Mouse (Mus musculus) neural tube, embryonic 13.5 days (tissue): ENCODE measurements at regions not wholly inside any gene's neighbourhood (a gene's known extent, or its start where the extent isn't known, plus 50 kb on each side); places are given as distances from the start of the nearest gene placed in this dataset.

Experiments used
- ATAC-seq: fragments of 200-750 bp; cut with Nextera tagmentation; 2 replicates; pipeline ENCODE4 v1.8.0; 2017; ENCODE audit warnings: low read depth, mild to moderate bottlenecking, moderate TSS enrichment, moderate library complexity
- H3K27ac ChIP-seq: fragments of 300-500 bp; sonication (generic); replicated peaks from 2 replicates; pipeline ENCODE4 v1.5.1; 2015; ENCODE audit warnings: moderate library complexity, mild to moderate bottlenecking, inconsistent platforms
- H3K27me3 ChIP-seq: fragments of 300-500 bp; sonication (generic); 2 replicates; pipeline ENCODE4 v1.6.1; 2015; ENCODE audit warnings: mild to moderate bottlenecking, inconsistent platforms
- H3K36me3 ChIP-seq: fragments of 300-500 bp; sonication (generic); 2 replicates; pipeline ENCODE4 v1.6.1; 2015; ENCODE audit warnings: mild to moderate bottlenecking, inconsistent platforms
- H3K4me1 ChIP-seq: fragments of 300-500 bp; sonication (generic); replicated peaks from 2 replicates; pipeline ENCODE4 v1.6.1; 2015; ENCODE audit warnings: inconsistent platforms
- H3K4me2 ChIP-seq: fragments of 300-500 bp; sonication (generic); 2 replicates; pipeline ENCODE4 v1.6.1; 2015; ENCODE audit warnings: inconsistent platforms, mild to moderate bottlenecking, moderate library complexity
- H3K4me3 ChIP-seq: fragments of 300-500 bp; sonication (generic); 2 replicates; pipeline ENCODE4 v1.5.1; 2015; ENCODE audit warnings: mild to moderate bottlenecking, inconsistent platforms
- H3K9ac ChIP-seq: fragments of 300-500 bp; sonication (generic); 2 replicates; pipeline ENCODE4 v1.6.1; 2015; ENCODE audit warnings: moderate library complexity, mild to moderate bottlenecking, inconsistent platforms
- H3K9me3 ChIP-seq: fragments of 300-500 bp; sonication (generic); 2 replicates; pipeline ENCODE4 v1.6.1; 2016; ENCODE audit warnings: inconsistent platforms
- WGBS: fragments of 180-500 bp; shearing (Covaris S2); methylation state at CpG from one replicate; pipeline ENCODE4 v1.1.7; 2015; 5-methylcytosine and 5-hydroxymethylcytosine counted together

GRCm38 (mm10) chr7:114912109-114912508, 168.6 kb downstream of the Insc start:
- WGBS = 74% methylated on average over 3 of the region's 3 CpGs
- no peak overlapping the region for H3K27ac ChIP-seq
- H3K4me1 ChIP-seq = 0 out of 2 replicates have a peak, but pooled peaks cover 3% of the 10 kb centered on the region
- no peaks in the 10 kb centered on the region for H3K36me3 ChIP-seq
- H3K27me3 ChIP-seq = no peaks in the 10 kb centered on the region
- ATAC-seq = no peak
- H3K4me2 ChIP-seq = no peak overlapping the region
- H3K4me3 ChIP-seq = no peak overlapping the region
- no peak overlapping the region for H3K9ac ChIP-seq
- H3K9me3 ChIP-seq = peaks cover 9% of the 10 kb centered on the region

- Histone ChIP-seq H3K27me3 (peaks cover 9% of the 10 kb centered on the region; the same call in 1 of the 2 replicates), H3K9me3 (no peaks in the 10 kb centered on the region), H3K36me3 (no peaks in the 10 kb centered on the region), H3K9ac (no peak overlapping the region), H3K4me2 (no peak overlapping the region), H3K4me3 (no peak overlapping the region), H3K4me1 (no peaks in the 10 kb centered on the region), H3K27ac (no peak overlapping the region)
- 7% methylated on average over 3 of the region's 3 CpGs for WGBS
- peak; percentile 84 for ATAC-seq
Observed at GRCm38 (mm10) chr7:114922155-114922554, 178.7 kb downstream of the Insc start.

- H3K4me2 ChIP-seq = no peak overlapping the region
- H3K27me3 ChIP-seq = 0 out of 2 replicates have a peak, but pooled peaks cover 4% of the 10 kb centered on the region
- 47% methylated on average over 8 of the region's 8 CpGs for WGBS
- no peak for ATAC-seq
- H3K36me3 ChIP-seq = no peaks in the 10 kb centered on the region
- H3K4me3 ChIP-seq = no peak overlapping the region
- H3K4me1 ChIP-seq = no peaks in the 10 kb centered on the region
- no peaks in the 10 kb centered on the region for H3K9me3 ChIP-seq
- no peak overlapping the region for H3K9ac ChIP-seq
- no peak overlapping the region for H3K27ac ChIP-seq
Observed at GRCm38 (mm10) chr7:114933861-114934260, 190.4 kb downstream of the Insc start.

- Histone ChIP-seq H3K4me1 (no peaks in the 10 kb centered on the region), H3K27ac (no peak overlapping the region), H3K9me3 (no peaks in the 10 kb centered on the region), H3K9ac (no peak overlapping the region), H3K4me3 (no peak overlapping the region), H3K36me3 (no peaks in the 10 kb centered on the region), H3K4me2 (no peak overlapping the region), H3K27me3 (no peaks in the 10 kb centered on the region; the same call in 1 of the 2 replicates)
- no peak for ATAC-seq
Observed at GRCm38 (mm10) chr7:114950759-114951158, 207.3 kb downstream of the Insc start.

- no peak for ATAC-seq
- 62% methylated on average over 5 of the region's 5 CpGs for WGBS
- no peaks in the 10 kb centered on the region for H3K9me3 ChIP-seq
Observed at GRCm38 (mm10) chr7:114963206-114963605, 219.7 kb downstream of the Insc start.

GRCm38 (mm10) chr7:114965923-114966322, 222.4 kb downstream of the Insc start:
- Histone ChIP-seq H3K9me3 (no peaks in the 10 kb centered on the region), H3K4me3 (no peak overlapping the region), H3K27ac (no peak overlapping the region), H3K36me3 (no peaks in the 10 kb centered on the region), H3K27me3 (no peaks in the 10 kb centered on the region), H3K9ac (no peak overlapping the region), H3K4me1 (no peaks in the 10 kb centered on the region), H3K4me2 (no peak overlapping the region)
- WGBS = 18% methylated on average over 2 of the region's 2 CpGs
- 0 out of 2 replicates have a peak, but pooled peaks have one; percentile 47 for ATAC-seq

More at GRCm38 (mm10) chr7:114963206-114963605, 219.7 kb downstream of the Insc start:
- H3K4me1 ChIP-seq = no peaks in the 10 kb centered on the region
- H3K36me3 ChIP-seq = no peaks in the 10 kb centered on the region
- H3K27me3 ChIP-seq = no peaks in the 10 kb centered on the region
- no peak overlapping the region for H3K4me2 ChIP-seq
- H3K4me3 ChIP-seq = no peak overlapping the region
- H3K27ac ChIP-seq = no peak overlapping the region
- no peak overlapping the region for H3K9ac ChIP-seq

GRCm38 (mm10) chr7:114986481-114986880, 243.0 kb downstream of the Insc start:
- WGBS = 52% methylated on average over 2 of the region's 2 CpGs
- H3K4me1 ChIP-seq = no peaks in the 10 kb centered on the region
- H3K27me3 ChIP-seq = no peaks in the 10 kb centered on the region
- no peak overlapping the region for H3K9ac ChIP-seq
- no peak overlapping the region for H3K4me2 ChIP-seq
- no peak overlapping the region for H3K27ac ChIP-seq
- no peak for ATAC-seq
- no peak overlapping the region for H3K4me3 ChIP-seq
- H3K36me3 ChIP-seq = no peaks in the 10 kb centered on the region
- no peaks in the 10 kb centered on the region for H3K9me3 ChIP-seq

- 61% methylated on average over 5 of the region's 5 CpGs for WGBS
- H3K36me3 ChIP-seq = no peaks in the 10 kb centered on the region
- H3K27me3 ChIP-seq = no peaks in the 10 kb centered on the region
- no peak overlapping the region for H3K9ac ChIP-seq
- H3K4me3 ChIP-seq = no peak overlapping the region
- no peaks in the 10 kb centered on the region for H3K4me1 ChIP-seq
- ATAC-seq = no peak
- no peak overlapping the region for H3K27ac ChIP-seq
- no peak overlapping the region for H3K4me2 ChIP-seq
- no peaks in the 10 kb centered on the region for H3K9me3 ChIP-seq
Observed at GRCm38 (mm10) chr7:114991255-114991654, 247.8 kb downstream of the Insc start.

- 88% methylated on average over 3 of the region's 3 CpGs for WGBS
- no peak for ATAC-seq
- H3K36me3 ChIP-seq = no peaks in the 10 kb centered on the region
- H3K27me3 ChIP-seq = no peaks in the 10 kb centered on the region
- no peak overlapping the region for H3K4me3 ChIP-seq
- no peak overlapping the region for H3K9ac ChIP-seq
- no peak overlapping the region for H3K4me2 ChIP-seq
- no peak overlapping the region for H3K27ac ChIP-seq
- no peaks in the 10 kb centered on the region for H3K9me3 ChIP-seq
- H3K4me1 ChIP-seq = no peaks in the 10 kb centered on the region
Observed at GRCm38 (mm10) chr7:114992440-114992839, 248.9 kb downstream of the Insc start.

GRCm38 (mm10) chr7:115000796-115001524, 257.5 kb downstream of the Insc start:
- Histone ChIP-seq H3K36me3 (no peaks in the 10 kb centered on the region), H3K4me2 (no peak overlapping the region), H3K27me3 (no peaks in the 10 kb centered on the region), H3K4me3 (no peak overlapping the region), H3K9me3 (no peaks in the 10 kb centered on the region), H3K9ac (no peak overlapping the region), H3K27ac (no peak overlapping the region), H3K4me1 (no peaks in the 10 kb centered on the region)
- ATAC-seq = no peak
- 77% methylated on average over 7 of the region's 7 CpGs for WGBS

- no peak for ATAC-seq
Observed at GRCm38 (mm10) chr7:115014253-115014998, 270.9 kb downstream of the Insc start.

GRCm38 (mm10) chr7:115019369-115019958, 276.0 kb downstream of the Insc start:
- no peak overlapping the region for H3K27ac ChIP-seq
- no peak overlapping the region for H3K4me2 ChIP-seq
- H3K36me3 ChIP-seq = no peaks in the 10 kb centered on the region
- no peak for ATAC-seq
- H3K27me3 ChIP-seq = no peaks in the 10 kb centered on the region
- no peaks in the 10 kb centered on the region for H3K9me3 ChIP-seq
- H3K4me1 ChIP-seq = no peaks in the 10 kb centered on the region
- H3K9ac ChIP-seq = no peak overlapping the region
- WGBS = 76% methylated on average over 4 of the region's 4 CpGs
- H3K4me3 ChIP-seq = no peak overlapping the region

More at GRCm38 (mm10) chr7:115014253-115014998, 270.9 kb downstream of the Insc start:
- H3K9ac ChIP-seq = no peak overlapping the region
- no peaks in the 10 kb centered on the region for H3K4me1 ChIP-seq
- H3K4me2 ChIP-seq = no peak overlapping the region
- no peaks in the 10 kb centered on the region for H3K36me3 ChIP-seq
- WGBS = 77% methylated on average over 11 of the region's 11 CpGs
- no peak overlapping the region for H3K4me3 ChIP-seq
- H3K27ac ChIP-seq = no peak overlapping the region
- H3K9me3 ChIP-seq = no peaks in the 10 kb centered on the region
- H3K27me3 ChIP-seq = no peaks in the 10 kb centered on the region
